Mouse (Mus musculus): ENCODE measurements at regions not wholly inside any gene's neighbourhood (a gene's known extent, or its start where the extent isn't known, plus 50 kb on each side); places are given as distances from the start of the nearest gene placed in this dataset.

GRCm38 (mm10) chr9:112014796-112015195 lies 220.9 kb downstream of the Arpp21 start:
- no peaks in the 10 kb centered on the region for H3K4me1 ChIP-seq (ENCODE audit: control insufficient read depth in 1 of 2, insufficient read depth in 2 of 2, low read length in 2 of 2)
- no peak overlapping the region for H3K4me3 ChIP-seq (ENCODE audit: control insufficient read depth in 1 of 2, insufficient read depth in 1 of 2, low read depth in 2 of 2, low read length in 2 of 2)
- no peaks in the 10 kb centered on the region for H3K9me3 ChIP-seq (replicated peaks; ENCODE audit: insufficient read depth, low read length)
- no peaks in the 10 kb centered on the region for H3K36me3 ChIP-seq (ENCODE audit: control insufficient read depth in 1 of 2, insufficient read depth in 2 of 2, low read length in 2 of 2)
- no peak for DNase-seq (ENCODE audit: low read depth, low spot score)
- H3K79me2 ChIP-seq (ENCODE audit: control insufficient read depth, insufficient read depth, low read length, poor library complexity) = no peaks in the 10 kb centered on the region
- H3K27ac ChIP-seq (ENCODE audit: control insufficient read depth, low read depth, low read length) = no peak overlapping the region
- no peak overlapping the region for H3K9ac ChIP-seq (ENCODE audit: control insufficient read depth, low read depth, low read length, poor library complexity, severe bottlenecking)
- H3K27me3 ChIP-seq (ENCODE audit: control insufficient read depth in 1 of 2, insufficient read depth in 2 of 2, low read length in 2 of 2) = no peaks in the 10 kb centered on the region
- no peak for TF ChIP-seq E2F4 (IDR thresholded peaks at IDR 0.05; ENCODE audit: borderline replicate concordance, low read depth, low read length)
- no peak for TF ChIP-seq MAX (IDR thresholded peaks at IDR 0.05; ENCODE audit: low read length)
- no peak for TF ChIP-seq CHD2 (IDR thresholded peaks at IDR 0.05; ENCODE audit: low read length)
- no peak for TF ChIP-seq CTCF (IDR thresholded peaks at IDR 0.05 in 2 of 3, conservative IDR thresholded peaks at IDR 0.05 in 1 of 3; ENCODE audit: control insufficient read depth in 1 of 3, insufficient read depth in 1 of 3, low read depth in 2 of 3, low read length in 3 of 3, poor library complexity in 1 of 3, severe bottlenecking in 1 of 3)
- TF ChIP-seq RCOR1 (IDR thresholded peaks at IDR 0.05; ENCODE audit: low read depth, low read length) = no peak
- TF ChIP-seq ZMIZ1 (IDR thresholded peaks at IDR 0.05; ENCODE audit: low read depth, low read length) = no peak
- no peak for TF ChIP-seq MAZ (IDR thresholded peaks at IDR 0.05; ENCODE audit: low read depth, low read length)
- no peak for TF ChIP-seq ETS1 (IDR thresholded peaks at IDR 0.05; ENCODE audit: low read depth, low read length)
- no peak for TF ChIP-seq HCFC1 (IDR thresholded peaks at IDR 0.05; ENCODE audit: low read depth, low read length)
- TF ChIP-seq UBTF (IDR thresholded peaks at IDR 0.05; ENCODE audit: borderline replicate concordance, insufficient read depth, low read depth, low read length) = no peak
- no peak for TF ChIP-seq TBP (IDR thresholded peaks at IDR 0.05; ENCODE audit: low read depth, low read length)
- TF ChIP-seq USF1 (IDR thresholded peaks at IDR 0.05; ENCODE audit: low read depth, low read length) = no peak
- no peak for TF ChIP-seq POLR2A (IDR thresholded peaks at IDR 0.05; ENCODE audit: control insufficient read depth in 1 of 2, insufficient read depth in 1 of 2, low read depth in 1 of 2, low read length in 2 of 2, poor library complexity in 1 of 2)
- TF ChIP-seq SMC3 (IDR thresholded peaks at IDR 0.05; ENCODE audit: low read depth, low read length) = no peak
- TF ChIP-seq MAFK (IDR thresholded peaks at IDR 0.05; ENCODE audit: borderline replicate concordance, low read depth, low read length) = no peak
- TF ChIP-seq NELFE (IDR thresholded peaks at IDR 0.05; ENCODE audit: low read depth, low read length) = no peak
- no peak for TF ChIP-seq SIN3A (IDR thresholded peaks at IDR 0.05; ENCODE audit: low read length)
- no peak for TF ChIP-seq TAL1 (IDR thresholded peaks at IDR 0.05; ENCODE audit: low read length)
- no peak for TF ChIP-seq BHLHE40 (IDR thresholded peaks at IDR 0.05; ENCODE audit: borderline replicate concordance, low read depth, low read length)

- Histone ChIP-seq H3K36me3 (ENCODE audit: control insufficient read depth in 1 of 2, insufficient read depth in 2 of 2, low read length in 2 of 2) (no peaks in the 10 kb centered on the region), H3K9me3 (replicated peaks; ENCODE audit: insufficient read depth, low read length) (no peaks in the 10 kb centered on the region), H3K79me2 (ENCODE audit: control insufficient read depth, insufficient read depth, low read length, poor library complexity) (no peaks in the 10 kb centered on the region), H3K27ac (ENCODE audit: control insufficient read depth, low read depth, low read length) (no peak overlapping the region), H3K4me3 (ENCODE audit: control insufficient read depth in 1 of 2, insufficient read depth in 1 of 2, low read depth in 2 of 2, low read length in 2 of 2) (no peak overlapping the region), H3K27me3 (ENCODE audit: control insufficient read depth in 1 of 2, insufficient read depth in 2 of 2, low read length in 2 of 2) (no peaks in the 10 kb centered on the region), H3K9ac (ENCODE audit: control insufficient read depth, low read depth, low read length, poor library complexity, severe bottlenecking) (no peak overlapping the region), H3K4me1 (ENCODE audit: control insufficient read depth in 1 of 2, insufficient read depth in 2 of 2, low read length in 2 of 2) (no peaks in the 10 kb centered on the region)
- no peak for DNase-seq (ENCODE audit: low read depth, low spot score)
- no peak for TF ChIP-seq E2F4 (IDR thresholded peaks at IDR 0.05; ENCODE audit: borderline replicate concordance, low read depth, low read length)
- no peak for TF ChIP-seq HCFC1 (IDR thresholded peaks at IDR 0.05; ENCODE audit: low read depth, low read length)
- no peak for TF ChIP-seq GATA1 (IDR thresholded peaks at IDR 0.05; ENCODE audit: low read depth, low read length)
- TF ChIP-seq NRF1 (IDR thresholded peaks at IDR 0.05; ENCODE audit: insufficient read depth, low read depth, low read length, poor library complexity, severe bottlenecking) = no peak
- no peak for TF ChIP-seq POLR2AphosphoS5 (IDR thresholded peaks at IDR 0.05; ENCODE audit: borderline replicate concordance, low read depth, low read length)
- TF ChIP-seq MXI1 (IDR thresholded peaks at IDR 0.05; ENCODE audit: low read depth, low read length) = no peak
- TF ChIP-seq ETS1 (IDR thresholded peaks at IDR 0.05; ENCODE audit: low read depth, low read length) = no peak
- no peak for TF ChIP-seq RAD21 (IDR thresholded peaks at IDR 0.05; ENCODE audit: low read depth, low read length)
- no peak for TF ChIP-seq GABPA (IDR thresholded peaks at IDR 0.05; ENCODE audit: low read depth, low read length)
- no peak for TF ChIP-seq TBP (IDR thresholded peaks at IDR 0.05; ENCODE audit: low read depth, low read length)
- no peak for TF ChIP-seq ELF1 (IDR thresholded peaks at IDR 0.05; ENCODE audit: low read depth, low read length)
- TF ChIP-seq USF1 (IDR thresholded peaks at IDR 0.05; ENCODE audit: low read depth, low read length) = no peak
- TF ChIP-seq CTCF (IDR thresholded peaks at IDR 0.05 in 2 of 3, conservative IDR thresholded peaks at IDR 0.05 in 1 of 3; ENCODE audit: control insufficient read depth in 1 of 3, insufficient read depth in 1 of 3, low read depth in 2 of 3, low read length in 3 of 3, poor library complexity in 1 of 3, severe bottlenecking in 1 of 3) = no peak
- no peak for TF ChIP-seq ZC3H11A (IDR thresholded peaks at IDR 0.05; ENCODE audit: low read depth, low read length)
- TF ChIP-seq MAFK (IDR thresholded peaks at IDR 0.05; ENCODE audit: borderline replicate concordance, low read depth, low read length) = no peak
- TF ChIP-seq TCF12 (IDR thresholded peaks at IDR 0.05; ENCODE audit: low read depth, low read length) = no peak
Observed at GRCm38 (mm10) chr9:111994401-111994800, 241.3 kb downstream of the Arpp21 start.

All from MEL (cell line).